Mouse (Mus musculus) embryonic fibroblast, embryonic 13.5 days (primary cell): ENCODE results near the gene Rora.

Source experiments
- CTCF ChIP-seq: IDR thresholded peaks from 2 replicates; pipeline ENCODE4 v1.5.1; 2011; ENCODE audit warnings: mild to moderate bottlenecking, control low read depth, low read length, moderate library complexity, borderline replicate concordance; ENCODE audit not compliant: insufficient read depth
- POLR2A ChIP-seq: IDR thresholded peaks from 2 replicates; pipeline ENCODE4 v1.6.1; 2011; ENCODE audit warnings: low read depth, mild to moderate bottlenecking, control low read depth, low read length, moderate library complexity

DNA sequence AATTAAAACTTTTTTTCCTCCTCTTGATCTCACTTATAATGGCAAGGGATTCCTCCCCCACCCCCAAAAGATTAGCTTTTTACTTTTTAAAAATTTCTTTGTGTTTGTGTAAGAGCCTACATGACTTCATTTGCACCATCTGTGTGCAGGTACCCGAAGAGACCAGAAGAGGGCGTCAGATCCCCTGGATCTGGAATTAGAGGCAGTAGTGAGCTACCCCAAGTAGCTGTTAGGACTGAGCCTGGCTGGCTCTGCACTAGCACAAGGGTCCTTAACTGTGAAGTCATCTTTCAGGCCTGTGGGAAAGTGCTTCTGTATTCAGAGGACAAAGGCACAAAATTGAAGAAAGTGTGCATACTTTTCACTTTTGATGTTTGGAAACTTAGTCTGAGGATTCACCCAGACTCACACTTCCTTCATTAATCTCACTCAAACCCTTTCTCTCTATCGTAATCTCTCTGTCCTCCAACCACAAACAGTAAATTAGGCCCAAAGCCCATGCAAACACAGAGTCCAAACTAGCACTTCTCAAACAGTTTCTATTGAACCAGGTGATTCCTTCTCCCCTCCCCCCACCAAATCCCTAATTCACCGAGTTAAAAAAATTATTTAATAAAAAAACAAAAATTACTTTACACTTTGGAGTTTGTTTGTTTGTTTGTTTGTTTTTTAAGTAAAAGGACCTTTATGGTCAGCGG lies 246.1 kb downstream of the Rora start:
- no peak for TF ChIP-seq CTCF
- TF ChIP-seq POLR2A = no peak
